Mouse (Mus musculus): ENCODE data around the gene C130026I21Rik.
"Not testable (repeated sequence)": the region's sequence is repeated elsewhere in the genome, so short reads cannot be mapped to it uniquely, and the experiment has no call there.

Gene C130026I21Rik

DNA sequence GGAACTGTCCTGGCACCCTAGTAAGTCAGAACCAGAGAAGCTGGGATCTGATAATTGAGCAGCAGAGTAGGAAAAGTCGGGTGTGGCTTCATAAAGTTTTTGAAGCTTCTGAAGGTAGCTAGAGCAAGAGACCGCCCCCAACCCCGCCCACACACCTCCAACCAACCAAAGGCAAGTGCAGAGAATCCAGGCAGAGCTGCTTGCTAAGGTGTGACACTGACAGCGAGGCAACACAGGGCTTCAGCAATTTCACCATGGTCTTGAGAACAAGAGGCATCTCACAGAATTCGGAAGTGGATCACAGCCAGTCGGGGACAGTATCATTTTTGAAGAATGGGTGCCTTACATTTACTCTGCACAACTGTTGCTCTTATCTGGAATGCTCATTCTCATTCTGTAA lies at the start of gene C130026I21Rik:
Gene C130026I21Rik, minus strand, starts transcription at position 101 of the 400 bp plus-strand sequence.
- DNase-seq (ENCODE audit: low read depth, low spot score): not testable (repeated sequence)

- not testable (repeated sequence) for DNase-seq (ENCODE audit: low read depth, low spot score)
Measured at GRCm38 (mm10) chr1:85287063-85287462, 16.7 kb upstream of the C130026I21Rik start.

- not testable (repeated sequence) for DNase-seq (ENCODE audit: low read depth, low spot score)
Measured at GRCm38 (mm10) chr1:85276421-85276820, 6.1 kb upstream of the C130026I21Rik start.

- not testable (repeated sequence) for DNase-seq (ENCODE audit: low read depth, low spot score)
Measured at GRCm38 (mm10) chr1:85258634-85259033, 11.7 kb downstream of the C130026I21Rik start.

DNA sequence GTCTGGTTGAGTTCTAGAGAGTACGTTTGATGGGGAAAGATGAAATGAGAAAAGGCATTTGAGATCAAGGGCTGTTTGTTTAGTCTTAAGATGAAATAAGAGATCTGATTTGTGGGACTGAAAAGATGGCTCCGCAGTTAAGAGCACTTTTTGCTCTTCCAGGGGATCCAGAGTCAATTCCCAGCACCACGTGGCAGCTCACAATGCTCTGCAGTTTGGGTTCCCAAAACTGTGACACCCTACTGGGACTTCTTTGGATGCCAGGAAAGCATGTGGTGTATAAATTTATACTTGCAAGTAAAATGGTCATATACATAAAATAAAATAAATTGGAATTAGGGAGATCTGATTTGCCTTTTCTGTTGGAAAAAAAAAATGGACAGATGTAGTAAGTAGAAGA lies 15.1 kb downstream of the C130026I21Rik start:
- not testable (repeated sequence) for DNase-seq (ENCODE audit: low read depth, low spot score)

- DNase-seq (ENCODE audit: low read depth, low spot score): not testable (repeated sequence)
Measured at GRCm38 (mm10) chr1:85251211-85251610, 19.2 kb downstream of the C130026I21Rik start.

- not testable (repeated sequence) for DNase-seq (ENCODE audit: low read depth, low spot score)
Measured at GRCm38 (mm10) chr1:85248985-85249384, 21.4 kb downstream of the C130026I21Rik start.

GRCm38 (mm10) chr1:85246776-85247460 lies 23.4 kb downstream of the C130026I21Rik start:
- DNase-seq (ENCODE audit: low read depth, low spot score): not testable (repeated sequence)

DNA sequence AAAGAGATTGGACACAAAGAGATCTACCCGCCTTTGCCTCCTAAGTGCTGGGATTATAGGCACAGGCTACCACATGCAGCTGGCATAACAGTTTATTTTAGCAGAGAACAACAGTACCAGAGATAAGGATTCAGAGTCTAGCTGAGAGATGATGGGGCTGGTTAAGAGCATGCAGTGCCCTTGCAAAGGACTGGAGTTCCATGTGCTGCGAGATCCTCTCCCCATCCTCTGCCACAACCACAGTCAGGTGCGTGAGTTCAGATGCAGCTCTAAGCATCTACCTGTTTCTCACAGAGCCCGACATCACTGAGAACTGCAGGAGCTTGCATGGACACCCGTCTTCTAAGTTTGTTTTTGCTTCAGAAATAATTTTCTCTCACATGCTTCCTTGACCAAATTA lies 24.1 kb downstream of the C130026I21Rik start:
- not testable (repeated sequence) for DNase-seq (ENCODE audit: low read depth, low spot score)

DNA sequence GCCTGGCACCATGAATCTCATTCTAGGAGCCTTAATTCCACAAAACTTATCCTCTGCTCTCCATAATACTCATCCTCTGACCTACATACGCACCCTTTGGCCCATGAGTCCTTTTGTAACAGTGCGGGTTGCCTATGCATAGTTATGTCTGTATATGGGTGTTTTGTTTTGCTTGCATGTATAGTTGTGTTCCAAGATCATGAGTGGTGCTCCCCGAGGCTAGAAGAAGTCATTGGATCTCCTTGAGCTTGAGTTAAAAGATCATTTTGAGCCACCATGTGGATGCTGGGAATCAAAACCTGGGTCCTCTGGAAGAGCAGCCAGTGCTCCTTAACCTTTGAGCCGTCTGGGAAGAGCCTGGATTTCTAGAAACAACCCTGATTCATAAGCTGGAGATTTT lies 25.4 kb downstream of the C130026I21Rik start:
- DNase-seq (ENCODE audit: low read depth, low spot score): not testable (repeated sequence)

DNA sequence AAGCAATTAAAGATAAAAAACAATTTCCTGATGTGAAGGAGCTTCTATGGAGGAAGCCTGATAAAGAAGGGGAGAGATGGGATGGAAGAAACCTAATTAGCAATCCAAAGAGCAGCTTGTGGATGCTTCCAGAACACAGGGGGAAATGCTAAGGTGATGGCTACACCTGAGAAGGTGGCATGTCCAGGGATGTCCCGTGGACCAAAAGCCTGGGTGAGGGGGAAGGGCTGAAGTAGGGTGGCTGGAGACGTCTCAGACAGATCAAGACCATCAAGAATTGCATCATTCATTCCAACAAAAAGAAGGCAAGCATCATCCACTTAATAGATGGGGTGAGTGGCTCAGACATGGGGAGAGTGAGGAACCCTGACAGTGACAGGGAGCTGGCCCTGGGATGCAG lies 27.3 kb downstream of the C130026I21Rik start:
- DNase-seq (ENCODE audit: low read depth, low spot score): not testable (repeated sequence)

GRCm38 (mm10) chr1:85239018-85239775 lies 31.2 kb downstream of the C130026I21Rik start:
- not testable (repeated sequence) for DNase-seq (ENCODE audit: low read depth, low spot score)

- DNase-seq (ENCODE audit: low read depth, low spot score): not testable (repeated sequence)
Measured at GRCm38 (mm10) chr1:85206531-85206930, 63.8 kb downstream of the C130026I21Rik start.

DNA sequence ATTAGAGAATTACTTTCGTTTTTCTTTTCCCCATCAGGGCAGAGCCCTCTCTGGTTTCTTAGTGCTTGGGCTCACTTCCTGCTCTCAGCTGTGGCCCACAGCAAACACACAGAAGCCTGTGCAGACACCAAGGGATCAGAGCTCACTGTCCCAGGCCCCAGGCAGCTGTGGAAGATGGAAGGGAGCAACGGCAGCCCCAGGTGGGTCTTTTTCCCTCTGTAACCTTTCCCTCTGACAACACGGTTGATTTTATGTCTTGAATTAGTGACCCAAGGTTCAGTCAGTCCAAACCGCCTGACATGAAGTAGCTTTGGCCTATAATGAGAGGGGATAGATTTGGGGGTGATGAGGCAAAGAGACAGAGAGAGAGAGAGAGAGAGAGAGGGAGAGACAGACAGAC lies 70.8 kb downstream of the C130026I21Rik start:
- DNase-seq (ENCODE audit: low read depth, low spot score): not testable (repeated sequence)

DNA sequence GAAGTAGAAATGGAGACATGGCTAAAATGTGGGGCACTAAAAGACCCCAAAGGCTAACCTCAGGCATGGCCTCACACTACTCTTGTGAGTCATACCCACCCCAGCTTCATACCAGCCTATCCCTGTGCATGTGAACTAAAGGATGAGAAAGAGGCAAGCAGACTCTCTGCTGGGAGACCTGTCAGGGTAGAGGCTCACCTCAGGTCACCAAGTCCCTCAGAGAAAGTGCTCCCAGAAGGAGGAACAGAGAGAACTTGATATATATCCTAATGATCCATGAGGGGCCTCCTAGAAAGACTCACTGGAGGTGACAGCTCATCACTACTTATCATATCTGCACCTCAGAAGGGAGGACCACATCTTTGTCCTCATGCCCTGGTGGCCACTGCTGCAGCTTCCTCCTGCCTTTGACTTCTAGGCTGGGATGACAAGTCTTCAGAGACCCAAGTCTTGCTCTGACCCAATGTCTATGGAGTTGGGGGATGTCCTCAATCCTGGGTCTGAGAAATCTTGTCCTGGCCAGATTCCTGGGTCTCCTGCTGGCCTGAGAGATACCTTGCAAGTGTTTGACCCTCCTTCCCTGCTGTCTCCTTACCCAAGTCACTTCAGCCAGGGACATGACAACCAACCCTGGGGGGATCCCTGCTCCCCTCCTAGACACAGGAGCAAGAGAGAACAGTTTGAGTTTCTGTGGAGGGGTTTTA lies 71.6 kb downstream of the C130026I21Rik start:
- DNase-seq (ENCODE audit: low read depth, low spot score): not testable (repeated sequence)

- DNase-seq (ENCODE audit: low read depth, low spot score): not testable (repeated sequence)
Measured at GRCm38 (mm10) chr1:85196732-85197131, 73.6 kb downstream of the C130026I21Rik start.

DNA sequence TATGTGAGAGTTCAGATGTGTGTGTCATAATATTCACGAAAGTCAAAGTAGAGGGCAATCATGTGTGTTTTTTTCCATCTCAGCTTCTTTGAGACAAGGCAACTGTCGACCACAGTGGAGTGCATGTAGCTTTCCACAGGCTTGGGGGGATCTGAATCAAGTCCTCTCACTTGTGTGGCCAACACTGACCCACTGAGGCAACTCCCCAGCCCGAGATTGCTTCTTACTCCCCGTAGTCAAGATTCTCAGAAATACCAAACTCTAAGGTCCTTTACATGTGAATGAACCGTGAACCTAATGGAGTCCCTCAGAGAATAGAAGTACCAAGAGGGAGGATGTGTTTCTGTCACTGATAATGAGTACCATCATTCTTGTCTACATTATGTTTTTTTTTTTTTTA lies 76.6 kb downstream of the C130026I21Rik start:
- DNase-seq (ENCODE audit: low read depth, low spot score): not testable (repeated sequence)

DNA sequence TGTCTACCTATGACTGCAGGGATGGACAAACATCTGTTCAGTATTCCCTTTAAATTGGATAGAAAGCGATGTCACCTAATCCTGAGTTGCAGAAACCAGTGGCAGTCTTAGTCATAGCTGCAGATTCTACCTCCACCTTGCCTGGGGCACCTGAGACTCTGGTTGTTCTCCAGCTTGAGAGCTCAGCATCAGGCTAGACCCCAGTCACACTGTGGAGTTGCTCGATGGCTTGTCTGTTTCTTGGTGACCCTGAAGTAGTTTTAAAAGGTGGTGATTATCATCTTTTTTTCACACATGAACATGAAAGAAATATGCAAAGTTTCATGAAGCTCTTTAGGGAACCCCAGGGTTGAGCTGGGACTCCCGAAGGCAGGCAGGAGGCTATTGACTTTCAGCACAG lies 88.4 kb downstream of the C130026I21Rik start:
- not testable (repeated sequence) for DNase-seq (ENCODE audit: low read depth, low spot score)

DNA sequence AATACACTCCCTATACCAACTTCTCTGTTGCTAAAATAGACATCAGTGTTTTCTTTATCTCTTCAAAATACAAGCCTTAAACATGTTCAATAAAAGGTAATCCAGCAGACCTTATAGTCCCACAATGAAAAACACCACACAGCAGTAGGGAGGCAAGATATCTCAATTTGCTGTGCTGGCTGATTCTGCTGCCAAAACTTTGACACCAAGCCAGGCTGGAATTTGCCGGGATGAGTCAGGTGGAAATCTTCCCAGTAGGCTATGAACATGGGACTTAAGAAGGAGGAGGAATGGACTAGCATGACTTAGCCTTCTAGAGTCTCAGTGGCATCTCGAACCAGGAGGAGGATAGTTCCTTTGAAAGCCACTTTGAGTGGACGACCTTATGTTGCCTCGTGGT lies 91.4 kb downstream of the C130026I21Rik start:
- not testable (repeated sequence) for DNase-seq (ENCODE audit: low read depth, low spot score)

DNA sequence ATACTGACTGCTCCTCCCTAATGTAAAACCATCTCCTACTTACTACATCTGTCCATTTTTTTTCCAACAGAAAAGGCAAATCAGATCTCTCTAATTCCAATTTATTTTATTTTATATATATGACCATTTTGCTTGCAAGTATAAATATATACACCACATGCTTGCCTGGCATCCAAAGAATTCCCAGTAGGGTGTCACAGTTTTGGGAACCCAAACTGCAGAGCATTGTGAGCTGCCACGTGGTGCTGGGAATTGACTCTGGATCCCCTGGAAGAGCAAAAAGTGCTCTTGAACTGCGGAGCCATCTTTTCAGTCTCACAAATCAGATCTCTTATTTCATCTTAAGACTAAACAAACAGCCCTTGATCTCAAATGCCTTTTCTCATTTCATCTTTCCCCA lies 107.5 kb downstream of the C130026I21Rik start:
- not testable (repeated sequence) for DNase-seq (ENCODE audit: low read depth, low spot score)

DNA sequence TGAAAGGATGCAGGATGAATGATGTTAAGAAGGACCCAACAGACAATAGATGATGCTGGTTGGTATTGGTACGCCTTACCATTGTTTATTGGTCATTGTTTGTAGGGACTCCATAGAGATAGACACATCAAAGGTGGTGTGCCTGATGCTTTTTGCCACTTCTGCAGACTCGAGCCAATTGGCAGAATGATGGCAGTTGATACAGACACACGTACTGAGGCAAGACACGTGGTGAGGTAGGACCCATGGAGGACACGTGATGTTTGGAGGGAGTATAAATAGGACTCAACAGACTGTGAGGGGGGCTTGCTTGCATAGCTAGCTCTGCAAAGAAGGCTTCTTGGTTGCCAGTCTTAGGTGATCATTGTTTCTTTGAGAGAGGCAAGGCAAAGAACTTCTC lies 115.2 kb downstream of the C130026I21Rik start:
- DNase-seq (ENCODE audit: low read depth, low spot score): not testable (repeated sequence)

DNA sequence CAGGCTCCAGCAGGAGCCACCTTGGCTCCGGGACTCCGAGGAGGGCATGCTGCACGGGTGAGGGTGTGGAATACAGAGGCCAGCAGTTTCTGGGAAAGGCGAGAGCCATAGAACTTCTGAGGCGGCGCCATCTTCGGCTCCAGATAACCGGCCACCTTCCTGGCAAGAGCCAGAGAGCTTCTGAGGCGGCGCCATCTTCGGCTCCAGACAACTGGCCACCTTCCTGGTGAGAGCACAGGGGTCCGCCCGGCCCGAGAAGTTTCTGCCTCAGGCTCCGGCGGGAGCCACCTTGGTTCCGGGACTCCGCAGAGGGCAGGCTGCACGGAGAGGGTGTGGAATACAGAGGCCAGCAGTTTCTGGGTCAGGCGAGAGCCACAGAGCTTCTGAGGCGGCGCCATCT lies 136.7 kb downstream of the C130026I21Rik start:
- DNase-seq (ENCODE audit: low read depth, low spot score): not testable (repeated sequence)
